Mouse (Mus musculus) hindbrain, embryonic 11.5 days (tissue): Measurements from ENCODE around the gene Fam206a. TPM values are rescaled to one million over a fixed set of nuclear protein-coding genes. Genes with fewer than 3 reads are reported as not detected.

Experiments
- ATAC-seq: fragments of 200-750 bp; cut with Nextera tagmentation; 2 replicates; pipeline ENCODE4 v1.8.0; 2017; ENCODE audit warnings: mild to moderate bottlenecking, moderate TSS enrichment, moderate library complexity; ENCODE audit not compliant: low FRiP score
- DNase-seq: peaks from one replicate; pipeline ENCODE4 v3.0.0-alpha.2; 2015; ENCODE audit warnings: low spot score
- H3K27ac ChIP-seq: fragments of 300-500 bp; sonication (generic); 2 replicates; pipeline ENCODE4 v1.5.1; 2014; ENCODE audit warnings: mild to moderate bottlenecking, low read depth, low read length
- H3K27me3 ChIP-seq: fragments of 300-500 bp; sonication (generic); 2 replicates; pipeline ENCODE4 v1.6.1; 2014; ENCODE audit warnings: mild to moderate bottlenecking, low read length, moderate library complexity, mixed read lengths; ENCODE audit not compliant: control insufficient read depth, insufficient read depth
- H3K36me3 ChIP-seq: fragments of 300-500 bp; sonication (generic); 2 replicates; pipeline ENCODE4 v1.6.1; 2014; ENCODE audit warnings: mild to moderate bottlenecking, low read length, moderate library complexity, mixed read lengths; ENCODE audit not compliant: control insufficient read depth, insufficient read depth
- H3K4me1 ChIP-seq: fragments of 300-500 bp; sonication (generic); replicated peaks from 2 replicates; pipeline ENCODE4 v1.6.1; 2014; ENCODE audit warnings: low read length, mixed read lengths; ENCODE audit not compliant: control insufficient read depth, insufficient read depth
- H3K4me2 ChIP-seq: fragments of 300-500 bp; sonication (generic); replicated peaks from 2 replicates; pipeline ENCODE4 v1.6.1; 2014; ENCODE audit warnings: mild to moderate bottlenecking, low read depth, low read length
- H3K4me3 ChIP-seq: fragments of 300-500 bp; sonication (generic); 2 replicates; pipeline ENCODE4 v1.5.1; 2014; ENCODE audit warnings: low read depth, low read length
- H3K9ac ChIP-seq: fragments of 300-500 bp; sonication (generic); 2 replicates; pipeline ENCODE4 v1.6.1; 2014; ENCODE audit warnings: low read depth, low read length
- H3K9me3 ChIP-seq: fragments of 300-500 bp; sonication (generic); 2 replicates; pipeline ENCODE4 v1.6.1; 2016; ENCODE audit warnings: low read length; ENCODE audit not compliant: control insufficient read depth
- WGBS: fragments of 180-500 bp; shearing (Covaris S2); extraction: QIAGEN DNeasy Blood & Tissue Kit; methylation state at CpG from one replicate; pipeline ENCODE4 v1.1.7; 2014; 5-methylcytosine and 5-hydroxymethylcytosine counted together
- polyA plus RNA-seq: library from polyadenylated mRNA; unstranded; fragments of >200 nt; fragmentation: Nextera tagmentation; extraction: Ambion mirVana; gene quantifications from 2 replicates; pipeline ENCODE4 v1.2.1, GENCODE M21; 2014

Gene Fam206a
- polyA plus RNA-seq, 1 experiment from 2014 or later = 25.3 TPM

- Histone ChIP-seq H3K27ac (no peak overlapping the region), H3K4me1 (no peaks in the 10 kb centered on the region), H3K36me3 (no peaks in the 10 kb centered on the region), H3K27me3 (no peaks in the 10 kb centered on the region), H3K4me3 (no peak overlapping the region), H3K4me2 (no peak overlapping the region), H3K9ac (no peak overlapping the region), H3K9me3 (no peaks in the 10 kb centered on the region)
- WGBS = 66% methylated on average over 13 of the region's 13 CpGs
- ATAC-seq (no peak), DNase-seq (no peak)
Observed at GRCm38 (mm10) chr4:56831013-56831609, 29.0 kb downstream of the Fam206a start.

GRCm38 (mm10) chr4:56831998-56832397 lies 29.9 kb downstream of the Fam206a start:
- Histone ChIP-seq H3K9ac (no peak overlapping the region), H3K4me3 (no peak overlapping the region), H3K27me3 (no peaks in the 10 kb centered on the region), H3K27ac (no peak overlapping the region), H3K36me3 (no peaks in the 10 kb centered on the region), H3K4me2 (no peak overlapping the region), H3K4me1 (no peaks in the 10 kb centered on the region), H3K9me3 (no peaks in the 10 kb centered on the region)
- ATAC-seq = no peak
- WGBS = 89% methylated on average over 7 of the region's 7 CpGs
- no peak for DNase-seq

GRCm38 (mm10) chr4:56837661-56838060 lies 35.5 kb downstream of the Fam206a start:
- Histone ChIP-seq H3K4me3 (no peak overlapping the region), H3K9ac (no peak overlapping the region), H3K27ac (no peak overlapping the region), H3K9me3 (no peaks in the 10 kb centered on the region), H3K4me2 (no peak overlapping the region), H3K27me3 (no peaks in the 10 kb centered on the region), H3K36me3 (no peaks in the 10 kb centered on the region), H3K4me1 (no peaks in the 10 kb centered on the region)
- no peak for DNase-seq
- no peak for ATAC-seq
- WGBS = 79% methylated on average over 6 of the region's 6 CpGs

- no peak overlapping the region for H3K27ac ChIP-seq
- WGBS = 91% methylated on average over 3 of the region's 3 CpGs
- H3K27me3 ChIP-seq = no peaks in the 10 kb centered on the region
- H3K4me2 ChIP-seq = no peak overlapping the region
- DNase-seq (no peak), ATAC-seq (no peak)
- no peaks in the 10 kb centered on the region for H3K4me1 ChIP-seq
- no peaks in the 10 kb centered on the region; the same call in 1 of the 2 replicates for H3K9me3 ChIP-seq
- no peak overlapping the region for H3K4me3 ChIP-seq
- no peak overlapping the region for H3K9ac ChIP-seq
- H3K36me3 ChIP-seq = peaks cover 8% of the 10 kb centered on the region; the same call in 1 of the 2 replicates
Observed at GRCm38 (mm10) chr4:56840297-56840696, 38.2 kb downstream of the Fam206a start.

GRCm38 (mm10) chr4:56842501-56842900 lies 40.4 kb downstream of the Fam206a start:
- ATAC-seq = no peak
- Histone ChIP-seq H3K27me3 (no peaks in the 10 kb centered on the region), H3K27ac (no peak overlapping the region), H3K4me2 (no peak overlapping the region), H3K4me3 (no peak overlapping the region), H3K36me3 (peaks cover 8% of the 10 kb centered on the region; the same call in 1 of the 2 replicates), H3K4me1 (no peaks in the 10 kb centered on the region), H3K9me3 (no peaks in the 10 kb centered on the region; the same call in 1 of the 2 replicates), H3K9ac (no peak overlapping the region)
- DNase-seq = no peak
- 84% methylated on average over 7 of the region's 7 CpGs for WGBS

- 85% methylated on average over 2 of the region's 2 CpGs for WGBS
Observed at GRCm38 (mm10) chr4:56843963-56844362, 41.8 kb downstream of the Fam206a start.

GRCm38 (mm10) chr4:56844911-56845310 lies 42.8 kb downstream of the Fam206a start:
- DNase-seq = no peak
- no peaks in the 10 kb centered on the region for H3K4me1 ChIP-seq
- no peak overlapping the region for H3K9ac ChIP-seq
- no peaks in the 10 kb centered on the region; the same call in 1 of the 2 replicates for H3K9me3 ChIP-seq
- H3K27me3 ChIP-seq = no peaks in the 10 kb centered on the region
- no peak overlapping the region for H3K4me2 ChIP-seq
- no peak overlapping the region for H3K27ac ChIP-seq
- H3K4me3 ChIP-seq = no peak overlapping the region
- 86% methylated on average over 4 of the region's 4 CpGs for WGBS
- peaks cover 8% of the 10 kb centered on the region; the same call in 1 of the 2 replicates for H3K36me3 ChIP-seq
- no peak for ATAC-seq

More at GRCm38 (mm10) chr4:56843963-56844362, 41.8 kb downstream of the Fam206a start:
- Histone ChIP-seq H3K27me3 (no peaks in the 10 kb centered on the region), H3K9me3 (no peaks in the 10 kb centered on the region; the same call in 1 of the 2 replicates), H3K4me1 (no peaks in the 10 kb centered on the region), H3K4me2 (no peak overlapping the region), H3K9ac (no peak overlapping the region), H3K27ac (no peak overlapping the region), H3K4me3 (no peak overlapping the region), H3K36me3 (peaks cover 8% of the 10 kb centered on the region; the same call in 1 of the 2 replicates)
- no peak for ATAC-seq
- no peak for DNase-seq

- 71% methylated on average over 12 of the region's 12 CpGs for WGBS
- Histone ChIP-seq H3K4me3 (no peak overlapping the region), H3K36me3 (peaks cover 8% of the 10 kb centered on the region; the same call in 1 of the 2 replicates), H3K4me2 (no peak overlapping the region), H3K9me3 (no peaks in the 10 kb centered on the region; the same call in 1 of the 2 replicates), H3K9ac (no peak overlapping the region), H3K27me3 (no peaks in the 10 kb centered on the region), H3K4me1 (no peaks in the 10 kb centered on the region), H3K27ac (no peak overlapping the region)
- ATAC-seq (no peak), DNase-seq (no peak)
Observed at GRCm38 (mm10) chr4:56845896-56846533, 43.9 kb downstream of the Fam206a start.

- ATAC-seq = no peak
- WGBS = 90% methylated on average over 3 of the region's 3 CpGs
- Histone ChIP-seq H3K9ac (no peak overlapping the region), H3K27ac (no peak overlapping the region), H3K27me3 (no peaks in the 10 kb centered on the region), H3K4me3 (no peak overlapping the region), H3K4me2 (no peak overlapping the region), H3K4me1 (no peaks in the 10 kb centered on the region), H3K36me3 (peaks cover 8% of the 10 kb centered on the region; the same call in 1 of the 2 replicates), H3K9me3 (no peaks in the 10 kb centered on the region; the same call in 1 of the 2 replicates)
- DNase-seq = no peak
Observed at GRCm38 (mm10) chr4:56847400-56847799, 45.3 kb downstream of the Fam206a start.
